Mouse (Mus musculus): ENCODE measurements around the gene Slc22a28. TPM values are rescaled to one million over a fixed set of nuclear protein-coding genes. Genes with fewer than 3 reads are reported as not detected.
"Not testable (repeated sequence)": the region's sequence is repeated elsewhere in the genome, so short reads cannot be mapped to it uniquely, and the experiment has no call there.

Slc22a28 gene
- polyA plus RNA-seq (2015; fragmentation: Nextera tagmentation; extraction: Ambion mirVana): not detected in 2 replicates

DNA sequence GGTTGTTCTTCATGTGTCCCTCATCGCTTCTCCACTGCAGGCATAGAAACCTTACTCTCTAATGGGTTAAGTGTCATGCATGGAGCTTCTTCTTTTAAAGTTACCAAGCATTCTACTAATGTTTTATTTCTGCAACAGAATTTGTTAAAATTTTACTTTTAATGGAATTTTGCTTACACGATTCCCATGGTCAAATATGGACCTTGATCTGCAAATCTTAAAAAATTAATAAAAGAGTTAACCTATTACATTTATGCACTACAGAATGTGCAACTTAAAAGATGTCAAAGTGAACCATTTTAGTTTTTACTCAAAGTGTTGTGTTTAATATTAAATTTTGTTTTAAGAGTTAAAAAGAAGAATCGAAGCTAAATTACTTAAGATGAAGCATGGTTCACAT is at the start of gene Slc22a28:
TSS of gene Slc22a28 (minus strand) at position 102 of the 400 bp plus-strand sequence.
- not testable (repeated sequence) for ATAC-seq; H3K4me3 ChIP-seq (ENCODE audit: low read length); H3K36me3 ChIP-seq (ENCODE audit: control insufficient read depth, insufficient read depth, low read length); H3K4me1 ChIP-seq (ENCODE audit: control insufficient read depth, insufficient read depth, low read length); H3K27me3 ChIP-seq (replicated peaks; ENCODE audit: control insufficient read depth, insufficient read depth, low read length); H3K9ac ChIP-seq (ENCODE audit: low read depth, low read length); H3K4me2 ChIP-seq (ENCODE audit: low read depth, low read length); H3K27ac ChIP-seq (ENCODE audit: low read length); H3K9me3 ChIP-seq (ENCODE audit: control insufficient read depth, low read length)
- 95% methylated on average over 2 of the region's 3 CpGs for WGBS

DNA sequence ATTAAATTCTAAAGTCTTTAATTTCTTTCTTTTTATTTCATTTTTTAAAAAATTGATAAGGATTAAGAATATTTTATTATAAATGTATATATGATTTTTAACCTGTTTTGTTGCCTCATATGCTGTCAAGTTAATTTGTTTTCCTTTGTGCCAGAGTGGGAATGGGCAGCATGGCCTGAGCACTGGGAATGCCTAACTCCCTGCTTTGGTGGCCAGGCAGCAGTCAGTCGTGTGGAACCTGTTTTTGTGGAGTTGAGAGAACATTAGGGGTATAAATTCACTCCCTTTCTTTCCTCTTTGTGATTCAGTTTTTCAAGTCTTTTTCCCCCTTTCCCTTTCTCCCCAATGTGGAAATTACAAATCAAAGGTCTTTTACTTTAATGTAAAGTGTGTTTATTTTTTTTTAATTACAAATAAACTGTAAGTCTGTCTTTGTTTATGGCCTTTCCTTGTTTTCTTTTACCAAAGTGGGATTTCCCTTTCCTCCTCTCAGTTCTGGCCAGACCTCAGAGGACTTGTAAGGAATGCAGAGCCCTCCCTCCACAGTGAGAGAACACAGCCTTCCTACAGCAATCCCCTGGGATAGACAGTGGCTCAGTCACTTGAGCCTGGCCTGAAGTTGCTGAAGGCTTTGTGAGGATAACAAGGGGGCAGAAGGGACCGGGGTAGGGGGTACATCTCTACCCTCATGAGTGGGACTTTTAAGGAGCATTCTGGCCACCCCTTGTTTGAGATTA is 17.2 kb upstream of the Slc22a28 start:
- Histone ChIP-seq H3K9ac (ENCODE audit: low read depth, low read length) (no peak overlapping the region), H3K27ac (ENCODE audit: low read length) (no peak overlapping the region), H3K27me3 (replicated peaks; ENCODE audit: control insufficient read depth, insufficient read depth, low read length) (no peaks in the 10 kb centered on the region), H3K4me3 (ENCODE audit: low read length) (no peak overlapping the region), H3K4me1 (ENCODE audit: control insufficient read depth, insufficient read depth, low read length) (no peaks in the 10 kb centered on the region), H3K4me2 (ENCODE audit: low read depth, low read length) (no peak overlapping the region), H3K9me3 (ENCODE audit: control insufficient read depth, low read length) (peaks cover 5% of the 10 kb centered on the region; the same call in 1 of the 2 replicates), H3K36me3 (ENCODE audit: control insufficient read depth, insufficient read depth, low read length) (no peaks in the 10 kb centered on the region)
- WGBS: 55% methylated on average over 2 of the region's 2 CpGs
- ATAC-seq: no peak

DNA sequence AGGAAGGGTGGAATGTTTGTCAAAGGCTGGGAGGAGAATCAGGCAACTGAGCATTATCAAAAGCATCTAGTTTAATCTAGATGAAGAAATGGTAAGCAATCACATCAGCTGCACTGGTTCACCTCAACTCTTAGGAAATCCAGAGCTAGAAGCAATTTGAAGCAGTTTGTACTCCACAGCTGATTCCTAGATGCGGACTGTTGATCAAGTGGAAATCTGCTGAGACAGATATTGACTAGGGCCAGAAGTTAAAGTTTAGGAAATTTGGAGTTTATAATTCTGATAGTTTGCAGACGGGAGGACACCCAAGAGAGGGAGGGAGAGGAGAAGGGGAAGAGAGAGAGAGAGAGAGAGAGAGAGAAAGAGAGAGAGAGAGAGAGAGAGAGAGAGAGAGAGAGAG is 10.9 kb upstream of the Slc22a28 start:
- not testable (repeated sequence) for H3K9ac ChIP-seq (ENCODE audit: low read depth, low read length); H3K27me3 ChIP-seq (replicated peaks; ENCODE audit: control insufficient read depth, insufficient read depth, low read length); H3K9me3 ChIP-seq (ENCODE audit: control insufficient read depth, low read length); ATAC-seq; H3K4me2 ChIP-seq (ENCODE audit: low read depth, low read length); H3K27ac ChIP-seq (ENCODE audit: low read length); H3K36me3 ChIP-seq (ENCODE audit: control insufficient read depth, insufficient read depth, low read length); H3K4me3 ChIP-seq (ENCODE audit: low read length); H3K4me1 ChIP-seq (ENCODE audit: control insufficient read depth, insufficient read depth, low read length)
- WGBS: 82% methylated on average over 2 of the region's 2 CpGs

DNA sequence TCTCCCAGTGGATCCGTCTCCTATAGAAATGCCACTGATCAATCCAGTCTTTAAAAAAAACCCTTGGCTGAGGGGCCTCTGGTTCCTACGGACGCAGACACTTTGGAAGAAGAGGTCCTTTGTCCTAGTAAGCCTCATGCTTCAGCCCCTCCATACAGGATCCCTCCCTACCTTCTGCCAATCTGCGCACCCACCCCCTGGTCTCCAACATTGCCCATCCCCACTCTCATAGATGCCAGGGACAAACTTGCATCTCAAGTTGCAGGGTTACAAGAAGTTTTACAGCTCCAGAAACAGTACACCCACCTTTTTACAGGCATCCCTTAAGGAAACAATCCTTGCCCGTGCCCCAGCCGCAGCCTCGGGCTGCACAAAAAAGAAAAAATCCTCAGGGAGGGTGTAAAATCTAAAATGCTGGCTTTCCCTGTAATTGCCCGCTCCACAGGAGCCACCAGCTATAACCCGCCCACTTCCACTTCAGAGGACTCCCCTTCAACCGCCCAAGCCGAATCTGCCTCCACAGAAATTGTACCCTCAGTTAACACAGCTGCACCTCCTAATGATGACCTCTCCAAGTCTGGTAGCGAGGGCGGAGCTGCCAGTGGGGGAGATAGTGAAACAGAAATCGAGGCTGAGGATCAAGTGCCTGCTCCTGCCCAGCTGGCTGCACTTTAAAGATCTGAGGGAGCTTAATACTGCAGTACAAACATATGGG is 2.5 kb upstream of the Slc22a28 start:
- not testable (repeated sequence) for H3K4me2 ChIP-seq (ENCODE audit: low read depth, low read length); H3K4me3 ChIP-seq (ENCODE audit: low read length); H3K4me1 ChIP-seq (ENCODE audit: control insufficient read depth, insufficient read depth, low read length); H3K9me3 ChIP-seq (ENCODE audit: control insufficient read depth, low read length); H3K27me3 ChIP-seq (replicated peaks; ENCODE audit: control insufficient read depth, insufficient read depth, low read length); H3K36me3 ChIP-seq (ENCODE audit: control insufficient read depth, insufficient read depth, low read length); H3K9ac ChIP-seq (ENCODE audit: low read depth, low read length); H3K27ac ChIP-seq (ENCODE audit: low read length); ATAC-seq
- 67% methylated on average over 14 of the region's 14 CpGs for WGBS

DNA sequence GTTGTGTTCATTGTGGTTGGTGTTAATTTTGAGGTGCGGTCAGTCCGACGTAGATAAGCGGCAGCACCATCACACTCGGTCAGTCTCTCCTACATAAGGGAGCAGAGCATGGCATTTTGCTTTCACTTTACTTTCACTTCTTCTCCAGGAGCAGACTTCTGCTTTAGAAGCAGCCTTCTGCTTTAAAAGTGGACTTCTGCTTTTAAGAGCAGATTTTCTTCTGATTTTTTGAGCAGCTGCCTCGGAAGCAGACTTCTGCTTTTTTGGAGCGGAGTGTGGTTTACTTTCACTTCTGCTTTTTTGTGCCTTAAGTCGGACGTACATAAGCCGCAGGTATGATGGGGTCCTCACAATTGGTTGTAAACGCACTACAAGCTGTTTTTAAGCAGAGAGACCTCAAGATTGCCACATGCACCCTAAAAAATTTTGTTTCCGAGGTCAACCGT is 111.9 kb downstream of the Slc22a28 start:
- no peaks in the 10 kb centered on the region for H3K9me3 ChIP-seq (ENCODE audit: control insufficient read depth, low read length)
- H3K4me3 ChIP-seq (ENCODE audit: low read length): no peak overlapping the region
- H3K27me3 ChIP-seq (replicated peaks; ENCODE audit: control insufficient read depth, insufficient read depth, low read length): no peaks in the 10 kb centered on the region
- no peaks in the 10 kb centered on the region for H3K4me1 ChIP-seq (ENCODE audit: control insufficient read depth, insufficient read depth, low read length)
- no peaks in the 10 kb centered on the region for H3K36me3 ChIP-seq (ENCODE audit: control insufficient read depth, insufficient read depth, low read length)
- no peak for ATAC-seq
- no peak overlapping the region for H3K27ac ChIP-seq (ENCODE audit: low read length)
- 90% methylated on average over 13 of the region's 13 CpGs for WGBS
- no peak overlapping the region for H3K9ac ChIP-seq (ENCODE audit: low read depth, low read length)
- H3K4me2 ChIP-seq (ENCODE audit: low read depth, low read length): no peak overlapping the region

DNA sequence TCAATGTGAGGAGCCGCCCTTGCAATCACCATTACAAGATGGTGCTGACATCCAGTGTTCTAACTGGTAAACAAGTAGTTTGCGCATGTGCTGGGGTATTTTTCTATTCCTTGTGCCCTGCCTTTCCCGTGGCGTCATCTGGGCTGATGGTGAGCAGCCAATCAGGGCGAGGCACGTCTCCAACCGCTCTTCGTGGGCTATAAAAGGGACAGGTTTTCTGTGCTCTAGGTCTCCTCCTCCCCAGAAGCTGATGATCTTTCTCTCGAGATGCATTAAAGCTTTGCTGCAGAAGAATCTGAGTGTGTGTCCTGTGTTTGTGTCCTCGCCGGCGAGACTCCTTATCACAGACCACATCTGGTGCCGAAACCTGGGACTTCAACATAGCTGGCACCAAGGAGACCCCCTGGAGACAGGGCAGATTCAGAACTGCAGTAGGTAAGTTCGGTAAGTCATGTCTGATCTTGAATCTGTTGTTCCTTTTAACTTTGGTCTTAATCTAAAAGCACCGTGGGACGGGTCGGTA is 112.4 kb downstream of the Slc22a28 start:
- not testable (repeated sequence) for H3K27me3 ChIP-seq (replicated peaks; ENCODE audit: control insufficient read depth, insufficient read depth, low read length); H3K9me3 ChIP-seq (ENCODE audit: control insufficient read depth, low read length); ATAC-seq; H3K4me1 ChIP-seq (ENCODE audit: control insufficient read depth, insufficient read depth, low read length); H3K27ac ChIP-seq (ENCODE audit: low read length); H3K36me3 ChIP-seq (ENCODE audit: control insufficient read depth, insufficient read depth, low read length); H3K4me2 ChIP-seq (ENCODE audit: low read depth, low read length); H3K4me3 ChIP-seq (ENCODE audit: low read length); H3K9ac ChIP-seq (ENCODE audit: low read depth, low read length)
- WGBS: 91% methylated on average over 17 of the region's 17 CpGs

DNA sequence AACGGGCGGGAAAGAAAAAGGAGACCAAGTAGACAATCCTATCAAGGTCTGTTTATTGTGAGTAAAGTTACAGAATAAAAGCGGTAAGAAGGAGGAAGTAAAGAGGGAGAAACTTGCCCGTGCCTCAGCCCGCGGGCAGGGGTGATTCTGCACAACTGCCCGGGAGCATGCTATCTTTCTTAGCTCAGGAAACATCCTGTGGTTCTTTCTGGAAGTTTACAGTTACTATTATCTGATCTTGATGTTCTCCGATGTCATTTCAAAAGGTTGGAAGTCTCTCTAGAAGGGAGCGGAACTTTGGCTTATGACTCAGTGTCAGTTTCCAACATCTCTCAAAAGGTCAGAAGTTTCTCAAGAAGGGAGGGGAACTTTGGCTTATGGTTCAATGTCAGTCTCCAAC is 113.2 kb downstream of the Slc22a28 start:
- H3K9me3 ChIP-seq (ENCODE audit: control insufficient read depth, low read length); H3K36me3 ChIP-seq (ENCODE audit: control insufficient read depth, insufficient read depth, low read length); H3K27ac ChIP-seq (ENCODE audit: low read length); H3K4me1 ChIP-seq (ENCODE audit: control insufficient read depth, insufficient read depth, low read length); H3K4me3 ChIP-seq (ENCODE audit: low read length); H3K9ac ChIP-seq (ENCODE audit: low read depth, low read length); H3K4me2 ChIP-seq (ENCODE audit: low read depth, low read length); H3K27me3 ChIP-seq (replicated peaks; ENCODE audit: control insufficient read depth, insufficient read depth, low read length); ATAC-seq: not testable (repeated sequence)
- 90% methylated on average over 9 of the region's 9 CpGs for WGBS

Other genes with a start within 250 kb of the Slc22a28 start
- not detected in 2 replicates for gene Slc22a27, start 166.0 kb downstream of the Slc22a28 start, polyA plus RNA-seq (2015; fragmentation: Nextera tagmentation; extraction: Ambion mirVana)
- gene Slc22a29, start 86.9 kb upstream of the Slc22a28 start, polyA plus RNA-seq (2015; fragmentation: Nextera tagmentation; extraction: Ambion mirVana): 0.09 TPM in 1 of 2 replicates, not detected in the other

All from intestine, embryonic 16.5 days (tissue).